Mouse (Mus musculus) neural tube, embryonic 11.5 days (tissue): ENCODE results near the gene C130032M10Rik. TPM values are rescaled to one million over a fixed set of nuclear protein-coding genes. Genes with fewer than 3 reads are reported as not detected.

Experiments
- ATAC-seq: fragments of 200-750 bp; cut with Nextera tagmentation; 2 replicates; pipeline ENCODE4 v1.8.0; 2017; ENCODE audit warnings: moderate number of reproducible peaks, mild to moderate bottlenecking, moderate TSS enrichment, moderate library complexity; ENCODE audit not compliant: insufficient read depth, low FRiP score, low TSS enrichment
- DNase-seq: peaks from one replicate; pipeline ENCODE4 v3.0.0-alpha.2; 2015; ENCODE audit warnings: low spot score
- H3K27ac ChIP-seq: fragments of 300-500 bp; sonication (generic); 2 replicates; pipeline ENCODE4 v1.5.1; 2014; ENCODE audit warnings: low read depth, mild to moderate bottlenecking, low read length
- H3K27me3 ChIP-seq: fragments of 300-500 bp; sonication (generic); 2 replicates; pipeline ENCODE4 v1.6.1; 2014; ENCODE audit warnings: mild to moderate bottlenecking, low read length, mixed read lengths; ENCODE audit not compliant: control insufficient read depth, insufficient read depth
- H3K36me3 ChIP-seq: fragments of 300-500 bp; sonication (generic); 2 replicates; pipeline ENCODE4 v1.6.1; 2014; ENCODE audit warnings: mild to moderate bottlenecking, low read length, moderate library complexity, mixed read lengths; ENCODE audit not compliant: control insufficient read depth, insufficient read depth
- H3K4me1 ChIP-seq: fragments of 300-500 bp; sonication (generic); 2 replicates; pipeline ENCODE4 v1.6.1; 2014; ENCODE audit warnings: low read length, mixed read lengths; ENCODE audit not compliant: control insufficient read depth, insufficient read depth
- H3K4me2 ChIP-seq: fragments of 300-500 bp; sonication (generic); 2 replicates; pipeline ENCODE4 v1.6.1; 2014; ENCODE audit warnings: low read depth, mild to moderate bottlenecking, moderate library complexity
- H3K4me3 ChIP-seq: fragments of 300-500 bp; sonication (generic); 2 replicates; pipeline ENCODE4 v1.5.1; 2014; ENCODE audit warnings: low read depth, low read length
- H3K9ac ChIP-seq: fragments of 300-500 bp; sonication (generic); 2 replicates; pipeline ENCODE4 v1.6.1; 2014; ENCODE audit warnings: mild to moderate bottlenecking, low read length
- H3K9me3 ChIP-seq: fragments of 300-500 bp; sonication (generic); 2 replicates; pipeline ENCODE4 v1.6.1; 2016; ENCODE audit warnings: low read length; ENCODE audit not compliant: control insufficient read depth
- WGBS: fragments of 180-500 bp; shearing (Covaris S2); extraction: QIAGEN DNeasy Blood & Tissue Kit; methylation state at CpG from one replicate; pipeline ENCODE4 v1.1.7; 2014; 5-methylcytosine and 5-hydroxymethylcytosine counted together
- polyA plus RNA-seq: library from polyadenylated mRNA; unstranded; fragments of >200 nt; fragmentation: Nextera tagmentation; extraction: Ambion mirVana; gene quantifications from 2 replicates; pipeline ENCODE4 v1.2.1, GENCODE M21; 2014

The C130032M10Rik gene
- polyA plus RNA-seq, 1 experiment from 2014 or later = not detected

GRCm38 (mm10) chr9:114548496-114548895 is 33.0 kb downstream of the C130032M10Rik start:
- DNase-seq = peak; percentile 21
- no peak for ATAC-seq
- H3K9ac ChIP-seq = no peak overlapping the region
- 26% methylated on average over 4 of the region's 4 CpGs for WGBS
- no peaks in the 10 kb centered on the region for H3K9me3 ChIP-seq
- H3K36me3 ChIP-seq = no peaks in the 10 kb centered on the region
- H3K4me1 ChIP-seq = peaks cover 37% of the 10 kb centered on the region
- H3K4me3 ChIP-seq = no peak overlapping the region
- no peak overlapping the region for H3K4me2 ChIP-seq
- no peaks in the 10 kb centered on the region for H3K27me3 ChIP-seq
- H3K27ac ChIP-seq = 0 out of 2 replicates have a peak overlapping the region, but pooled peaks have one; percentile 20

- DNase-seq (peak; percentile 49), ATAC-seq (no peak)
- H3K9me3 ChIP-seq = no peaks in the 10 kb centered on the region
- H3K4me3 ChIP-seq = no peak overlapping the region
- H3K27me3 ChIP-seq = no peaks in the 10 kb centered on the region
- peaks cover 33% of the 10 kb centered on the region for H3K4me1 ChIP-seq
- no peak overlapping the region for H3K27ac ChIP-seq
- H3K9ac ChIP-seq = no peak overlapping the region
- WGBS = 9% methylated on average over 5 of the region's 5 CpGs
- no peak overlapping the region for H3K4me2 ChIP-seq
- no peaks in the 10 kb centered on the region for H3K36me3 ChIP-seq
Measured at GRCm38 (mm10) chr9:114549117-114549516, 33.6 kb downstream of the C130032M10Rik start.

DNA sequence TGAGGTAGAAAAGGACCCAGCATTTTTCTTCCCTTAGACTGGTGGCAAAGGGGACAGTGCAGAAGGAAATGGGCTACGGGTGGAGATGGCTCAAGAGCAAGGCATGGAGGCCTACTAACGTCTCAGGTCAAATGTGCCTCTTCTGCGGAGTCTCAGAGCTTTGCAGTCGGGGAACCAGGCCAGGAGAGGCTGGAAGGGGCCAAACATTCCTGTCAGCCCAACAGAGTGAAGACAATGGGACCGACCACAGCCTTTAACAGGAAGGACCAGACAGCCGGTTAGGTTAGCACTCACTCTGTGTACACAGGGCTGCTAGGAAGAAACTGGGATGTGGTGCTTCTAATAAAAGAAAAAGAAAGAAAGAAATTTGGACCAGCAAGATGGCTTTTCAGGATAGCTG is 34.5 kb downstream of the C130032M10Rik start:
- ATAC-seq (no peak), DNase-seq (no peak)
- Histone ChIP-seq H3K9me3 (no peaks in the 10 kb centered on the region), H3K27me3 (no peaks in the 10 kb centered on the region), H3K4me3 (no peak overlapping the region), H3K4me2 (no peak overlapping the region), H3K36me3 (no peaks in the 10 kb centered on the region), H3K4me1 (peaks cover 28% of the 10 kb centered on the region), H3K27ac (no peak overlapping the region), H3K9ac (no peak overlapping the region)
- 23% methylated on average over 6 of the region's 6 CpGs for WGBS

DNA sequence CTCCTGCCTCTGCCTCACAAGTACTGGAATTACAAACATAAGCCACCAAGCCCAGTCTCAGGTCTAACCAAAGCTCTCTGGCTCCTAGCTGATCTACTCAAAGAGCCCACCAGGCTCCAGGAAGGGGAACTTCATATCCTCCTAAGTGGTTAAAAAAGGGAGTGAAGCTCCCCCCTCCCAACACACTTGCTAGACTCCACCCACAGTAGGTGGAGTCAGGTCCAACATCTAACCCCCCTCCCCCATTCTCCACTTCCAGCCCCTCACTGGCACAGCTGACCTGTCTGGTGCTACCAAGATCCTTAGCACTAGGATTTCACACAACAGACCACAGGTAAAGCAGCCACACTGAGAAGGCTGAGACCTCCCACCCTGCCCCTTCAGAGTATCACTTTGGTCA is 38.3 kb downstream of the C130032M10Rik start:
- H3K9me3 ChIP-seq = no peaks in the 10 kb centered on the region
- H3K27me3 ChIP-seq = no peaks in the 10 kb centered on the region
- no peak overlapping the region for H3K27ac ChIP-seq
- H3K4me3 ChIP-seq = no peak overlapping the region
- H3K4me2 ChIP-seq = no peak overlapping the region
- ATAC-seq (no peak), DNase-seq (no peak)
- H3K36me3 ChIP-seq = no peaks in the 10 kb centered on the region
- H3K4me1 ChIP-seq = peaks cover 12% of the 10 kb centered on the region
- H3K9ac ChIP-seq = no peak overlapping the region

DNA sequence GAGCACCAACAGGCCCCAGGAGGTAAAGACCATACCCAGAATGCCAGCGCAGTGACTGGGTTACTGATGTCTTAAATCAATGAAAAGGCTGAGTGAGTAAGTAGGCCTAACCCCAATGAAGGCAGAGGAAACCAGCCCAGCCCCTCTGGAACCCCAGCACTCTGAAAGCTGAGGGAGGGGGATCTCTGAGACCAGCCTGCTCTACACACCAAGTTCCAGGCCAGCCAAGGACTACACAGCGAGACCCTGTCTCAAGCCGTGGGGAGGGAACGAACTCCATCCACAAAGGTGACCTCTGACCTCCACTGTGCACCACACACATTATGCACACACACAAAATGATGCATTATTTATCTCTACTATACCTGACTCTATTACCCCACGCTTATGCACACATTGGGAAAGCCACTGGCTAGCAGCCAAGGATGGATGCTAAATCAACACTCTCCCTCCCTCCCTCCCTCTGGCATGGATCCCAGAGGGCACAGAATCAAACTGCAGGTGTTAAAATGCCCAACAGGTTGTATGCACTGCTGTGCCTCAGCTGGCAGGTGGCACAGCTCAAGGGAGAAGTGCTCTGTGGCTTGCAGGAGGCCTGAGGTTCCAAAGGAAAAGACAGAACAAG is 39.0 kb downstream of the C130032M10Rik start:
- Histone ChIP-seq H3K4me1 (peaks cover 7% of the 10 kb centered on the region), H3K4me2 (no peak overlapping the region), H3K9ac (no peak overlapping the region), H3K4me3 (no peak overlapping the region), H3K36me3 (no peaks in the 10 kb centered on the region), H3K27me3 (no peaks in the 10 kb centered on the region), H3K27ac (no peak overlapping the region), H3K9me3 (no peaks in the 10 kb centered on the region)
- ATAC-seq (peak; percentile 46), DNase-seq (no peak)
- 69% methylated on average over 5 of the region's 5 CpGs for WGBS

DNA sequence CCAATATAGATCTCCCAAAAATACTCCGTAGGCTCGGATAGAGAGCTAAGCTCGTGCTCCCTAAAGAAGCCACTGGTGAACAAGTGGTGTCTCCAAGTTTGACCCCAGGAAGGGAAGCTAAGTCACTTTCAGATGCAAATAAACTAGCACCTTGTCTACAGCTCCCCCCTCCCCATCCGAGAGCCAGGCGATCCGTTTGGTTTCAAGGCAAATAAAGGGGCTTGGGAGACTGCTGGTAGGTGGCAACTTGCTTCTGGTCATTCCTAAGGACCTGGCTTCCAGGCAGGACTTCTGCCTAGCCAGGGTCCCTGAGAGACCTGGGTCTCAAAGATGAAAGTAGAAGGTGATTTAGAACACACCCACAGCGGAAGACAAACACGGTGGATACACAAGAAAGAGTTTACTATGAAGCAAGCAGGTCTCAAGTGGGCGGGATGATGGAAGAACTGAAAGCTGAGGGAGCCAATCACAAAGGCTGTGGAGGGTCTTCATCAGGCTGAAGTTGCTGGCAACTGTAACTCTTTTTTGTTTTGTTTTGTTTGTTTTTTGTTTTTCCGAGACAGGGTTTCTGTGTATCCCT is 40.9 kb downstream of the C130032M10Rik start:
- no peak overlapping the region for H3K4me2 ChIP-seq
- WGBS = 25% methylated on average over 10 of the region's 10 CpGs
- H3K4me3 ChIP-seq = no peak overlapping the region
- H3K27me3 ChIP-seq = no peaks in the 10 kb centered on the region
- H3K4me1 ChIP-seq = peaks cover 18% of the 10 kb centered on the region
- ATAC-seq (no peak), DNase-seq (no peak)
- no peaks in the 10 kb centered on the region for H3K9me3 ChIP-seq
- no peak overlapping the region for H3K27ac ChIP-seq
- H3K36me3 ChIP-seq = no peaks in the 10 kb centered on the region
- H3K9ac ChIP-seq = no peak overlapping the region

DNA sequence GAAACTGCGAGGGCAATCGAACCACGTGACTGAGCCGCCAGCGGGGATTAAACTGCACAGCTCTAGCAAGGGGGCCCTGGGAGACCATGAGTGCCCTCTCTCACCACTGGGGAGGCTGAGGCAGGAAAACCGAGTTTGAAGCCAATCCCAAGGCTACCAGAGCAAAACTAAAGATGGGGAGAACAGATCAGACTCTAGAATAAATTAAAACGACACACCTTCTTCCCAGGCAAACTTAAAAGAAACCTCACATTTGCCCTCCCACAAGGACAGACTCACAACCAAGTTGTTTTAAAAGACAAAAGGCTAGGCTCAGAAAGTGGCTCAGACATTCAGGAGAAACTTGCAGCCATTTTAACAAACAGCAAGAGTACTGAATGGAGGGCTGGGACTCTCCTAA is 41.6 kb downstream of the C130032M10Rik start:
- H3K27me3 ChIP-seq = no peaks in the 10 kb centered on the region
- H3K4me2 ChIP-seq = no peak overlapping the region
- peaks cover 19% of the 10 kb centered on the region for H3K4me1 ChIP-seq
- no peak overlapping the region for H3K9ac ChIP-seq
- 9% methylated on average over 7 of the region's 7 CpGs for WGBS
- no peak overlapping the region for H3K27ac ChIP-seq
- H3K9me3 ChIP-seq = no peaks in the 10 kb centered on the region
- DNase-seq = no peak
- H3K4me3 ChIP-seq = no peak overlapping the region
- ATAC-seq = no peak
- H3K36me3 ChIP-seq = no peaks in the 10 kb centered on the region

GRCm38 (mm10) chr9:114560141-114560540 is 44.6 kb downstream of the C130032M10Rik start:
- Histone ChIP-seq H3K4me2 (peak overlapping the region; percentile 92), H3K27me3 (no peaks in the 10 kb centered on the region), H3K4me3 (peak overlapping the region; percentile 78), H3K9ac (peak overlapping the region; percentile 27), H3K9me3 (no peaks in the 10 kb centered on the region), H3K4me1 (peaks cover 14% of the 10 kb centered on the region), H3K36me3 (no peaks in the 10 kb centered on the region), H3K27ac (no peak overlapping the region)
- 2% methylated on average over 7 of the region's 7 CpGs for WGBS
- DNase-seq = no peak
- ATAC-seq = no peak
